ENCODE assay signal across 11 mouse cellular contexts in genomic region chr12:29698976-29699375, GRCm38 (mm10).
DNase-seq lines count a peak whose midpoint lies in the region; ATAC-seq and TF ChIP-seq lines count a peak whose summit lies in the region.
"Had no signal": no experiment of that assay in that cellular context is flagged by ENCODE, and none has a peak within 500 bp of the region (broad histone marks: within the 10 kb centered on the region; RNA-seq: fewer than 3 reads in every experiment).

No protein-coding gene starts in this region.

- TF ChIP-seq CTCF in heart, adult 2 months (IDR thresholded peaks at IDR 0.05) = no peak
- TF ChIP-seq CTCF in cortical plate, adult 2 months (IDR thresholded peaks at IDR 0.05; ENCODE audit: extremely low read depth, insufficient read depth, low read length) = no peak
- TF ChIP-seq CTCF in midbrain, postnatal 0 days (IDR thresholded peaks at IDR 0.05) = no peak

- no peaks in the 10 kb centered on the region for H3K79me2 ChIP-seq in heart, adult 2 months (replicated peaks; ENCODE audit: control insufficient read depth, insufficient read depth, low read length)

- DNase-seq in heart, embryonic 10.5 days (ENCODE audit: low spot score) = peak; percentile 54
- no peak for DNase-seq in heart, adult 2 months
- peak; percentile 31 for DNase-seq in hindbrain, embryonic 11.5 days (ENCODE audit: low spot score)
- DNase-seq in midbrain, postnatal 0 days (ENCODE audit: low spot score) = peak; percentile 81
- DNase-seq in urinary bladder, postnatal 36 days (ENCODE audit: low spot score in 2 of 2) = no peak
- DNase-seq in ovary, postnatal 36 days (ENCODE audit: low spot score) = no peak
- DNase-seq: kidney, postnatal 4 days; lung, postnatal 10 days had no signal

- H3K36me3 ChIP-seq in heart, embryonic 10.5 days = no peaks in the 10 kb centered on the region
- peaks cover 2% of the 10 kb centered on the region; the same call in 1 of the 2 replicates for H3K36me3 ChIP-seq in heart, adult 2 months (ENCODE audit: control insufficient read depth, insufficient read depth, low read length)
- H3K36me3 ChIP-seq in hindbrain, embryonic 11.5 days (ENCODE audit: control insufficient read depth, insufficient read depth, low read length) = no peaks in the 10 kb centered on the region
- H3K36me3 ChIP-seq in midbrain, postnatal 0 days (ENCODE audit: insufficient read depth, low read length) = no peaks in the 10 kb centered on the region
- no peaks in the 10 kb centered on the region for H3K36me3 ChIP-seq in kidney, embryonic 16.5 days (ENCODE audit: insufficient read depth, low read length)
- H3K36me3 ChIP-seq: stomach, embryonic 15.5 days had no signal

- H3K27me3 ChIP-seq in heart, embryonic 10.5 days (ENCODE audit: insufficient read depth, poor library complexity, severe bottlenecking) = no peaks in the 10 kb centered on the region
- H3K27me3 ChIP-seq in heart, adult 2 months (ENCODE audit: control insufficient read depth, insufficient read depth, low read length) = no peaks in the 10 kb centered on the region
- no peaks in the 10 kb centered on the region for H3K27me3 ChIP-seq in hindbrain, embryonic 11.5 days (ENCODE audit: control insufficient read depth, insufficient read depth, low read length)
- no peaks in the 10 kb centered on the region for H3K27me3 ChIP-seq in midbrain, postnatal 0 days (ENCODE audit: insufficient read depth, low read length)
- H3K27me3 ChIP-seq in kidney, embryonic 16.5 days (ENCODE audit: insufficient read depth, low read length) = no peaks in the 10 kb centered on the region
- H3K27me3 ChIP-seq: stomach, embryonic 15.5 days had no signal

- H3K9ac ChIP-seq in heart, adult 2 months (ENCODE audit: low read depth, low read length) = no peak overlapping the region
- no peak overlapping the region for H3K9ac ChIP-seq in hindbrain, embryonic 11.5 days (ENCODE audit: low read depth, low read length)
- no peak overlapping the region; the same call in 1 of the 2 replicates for H3K9ac ChIP-seq in midbrain, postnatal 0 days (replicated peaks; ENCODE audit: low read length, poor library complexity, severe bottlenecking)
- no peak overlapping the region for H3K9ac ChIP-seq in kidney, embryonic 16.5 days (replicated peaks; ENCODE audit: low read length)
- H3K9ac ChIP-seq: stomach, embryonic 15.5 days had no signal

- no peak overlapping the region for H3K4me3 ChIP-seq in heart, embryonic 10.5 days
- H3K4me3 ChIP-seq in heart, adult 2 months = no peak overlapping the region
- H3K4me3 ChIP-seq in cortical plate, adult 2 months (ENCODE audit: insufficient read depth, low read length) = no peak overlapping the region
- H3K4me3 ChIP-seq in hindbrain, embryonic 11.5 days (ENCODE audit: low read depth, low read length) = no peak overlapping the region
- H3K4me3 ChIP-seq in midbrain, postnatal 0 days (ENCODE audit: low read depth, low read length) = no peak overlapping the region
- no peak overlapping the region for H3K4me3 ChIP-seq in kidney, embryonic 16.5 days (ENCODE audit: low read length)
- H3K4me3 ChIP-seq: stomach, embryonic 15.5 days had no signal

- intact Hi-C loops in heart, adult 2 months (cut with DNase I) = no loop called here

- peak; percentile 9; the same call in 1 of the 2 replicates for ATAC-seq in hindbrain, embryonic 11.5 days (ENCODE audit: low FRiP score)
- ATAC-seq in midbrain, postnatal 0 days (ENCODE audit: low FRiP score) = no peak
- ATAC-seq in kidney, embryonic 16.5 days (ENCODE audit: low FRiP score, low TSS enrichment) = no peak

- no peak for TF ChIP-seq EP300 in heart, adult 2 months (IDR thresholded peaks at IDR 0.05; ENCODE audit: insufficient read depth, low read depth, low read length)

- no peak overlapping the region for H3K4me2 ChIP-seq in hindbrain, embryonic 11.5 days (replicated peaks; ENCODE audit: low read depth, low read length)
- no peak overlapping the region for H3K4me2 ChIP-seq in midbrain, postnatal 0 days (ENCODE audit: low read depth, low read length, poor library complexity, severe bottlenecking)
- H3K4me2 ChIP-seq in kidney, embryonic 16.5 days (replicated peaks; ENCODE audit: low read depth, low read length) = no peak overlapping the region
- H3K4me2 ChIP-seq: stomach, embryonic 15.5 days had no signal

- 49% methylated on average over 10 of the region's 10 CpGs for WGBS in heart, embryonic 10.5 days
- WGBS in heart, adult 2 months = 39% methylated on average over 10 of the region's 10 CpGs
- WGBS in hindbrain, embryonic 11.5 days = 36% methylated on average over 10 of the region's 10 CpGs
- 11% methylated on average over 10 of the region's 10 CpGs for WGBS in midbrain, postnatal 0 days
- WGBS in kidney, embryonic 16.5 days = 32% methylated on average over 10 of the region's 10 CpGs

- no peak overlapping the region for H3K27ac ChIP-seq in heart, embryonic 10.5 days
- no peak overlapping the region; the same call in 1 of the 2 replicates for H3K27ac ChIP-seq in heart, adult 2 months
- peak overlapping the region; percentile 38 for H3K27ac ChIP-seq in cortical plate, adult 2 months (ENCODE audit: insufficient read depth, low read length)
- peak overlapping the region; percentile 70 for H3K27ac ChIP-seq in hindbrain, embryonic 11.5 days (ENCODE audit: low read depth, low read length)
- H3K27ac ChIP-seq in midbrain, postnatal 0 days (ENCODE audit: low read depth, low read length) = peak overlapping the region; percentile 89
- H3K27ac ChIP-seq in kidney, embryonic 16.5 days (ENCODE audit: low read length) = no peak overlapping the region
- H3K27ac ChIP-seq: stomach, embryonic 15.5 days had no signal

- peaks cover 40% of the 10 kb centered on the region for H3K4me1 ChIP-seq in heart, embryonic 10.5 days
- peaks cover 27% of the 10 kb centered on the region for H3K4me1 ChIP-seq in heart, adult 2 months (ENCODE audit: control insufficient read depth, insufficient read depth, low read length)
- peaks cover 41% of the 10 kb centered on the region for H3K4me1 ChIP-seq in cortical plate, adult 2 months (ENCODE audit: control insufficient read depth, insufficient read depth, low read length)
- peaks cover 24% of the 10 kb centered on the region for H3K4me1 ChIP-seq in hindbrain, embryonic 11.5 days (replicated peaks; ENCODE audit: control insufficient read depth, insufficient read depth, low read length)
- peaks cover 52% of the 10 kb centered on the region for H3K4me1 ChIP-seq in midbrain, postnatal 0 days (ENCODE audit: insufficient read depth, low read length)
- peaks cover 7% of the 10 kb centered on the region; the same call in 1 of the 2 replicates for H3K4me1 ChIP-seq in kidney, embryonic 16.5 days (ENCODE audit: insufficient read depth, low read length)

- H3K9me3 ChIP-seq in heart, embryonic 10.5 days = no peaks in the 10 kb centered on the region
- no peaks in the 10 kb centered on the region for H3K9me3 ChIP-seq in hindbrain, embryonic 11.5 days (ENCODE audit: control insufficient read depth, low read length)
- no peaks in the 10 kb centered on the region for H3K9me3 ChIP-seq in midbrain, postnatal 0 days (ENCODE audit: low read length)
- H3K9me3 ChIP-seq in kidney, embryonic 16.5 days (ENCODE audit: low read length) = no peaks in the 10 kb centered on the region
- H3K9me3 ChIP-seq: stomach, embryonic 15.5 days had no signal

- no peak for TF ChIP-seq POLR2A in heart, adult 2 months (IDR thresholded peaks at IDR 0.05; ENCODE audit: insufficient read depth, low read depth, low read length)
- TF ChIP-seq POLR2A in cortical plate, adult 2 months (IDR thresholded peaks at IDR 0.05; ENCODE audit: extremely low read depth, insufficient read depth, low read length) = no peak

Comparison
In these comparisons a context has a peak if more than half of its experiments do, and no peak if none do; other contexts are left out.
1. DNase-seq: peak in heart, embryonic 10.5 days (single experiment), hindbrain, embryonic 11.5 days (single experiment) and midbrain, postnatal 0 days (single experiment); none in heart, adult 2 months (0 of 2), urinary bladder, postnatal 36 days (0 of 2) and ovary, postnatal 36 days (single experiment).
2. H3K27ac ChIP-seq: peak in cortical plate, adult 2 months (single experiment), hindbrain, embryonic 11.5 days (single experiment) and midbrain, postnatal 0 days (single experiment); none in heart, embryonic 10.5 days (single experiment), heart, adult 2 months (single experiment) and kidney, embryonic 16.5 days (single experiment).